Mouse (Mus musculus): ENCODE data around the gene Pex12.
"Not testable (repeated sequence)": the region's sequence is repeated elsewhere in the genome, so short reads cannot be mapped to it uniquely, and the experiment has no call there.

GRCm38 (mm10) chr11:83257211-83257610 lies 45.2 kb downstream of the Pex12 start:
- not testable (repeated sequence) for TF ChIP-seq CTCF, EP300 (IDR thresholded peaks at IDR 0.05; ENCODE audit: low read depth)
